ENCODE assay signal across 23 mouse cellular contexts in genomic region chr2:106873166-106873565, GRCm38 (mm10).
"Had no signal": no experiment of that assay in that cellular context is flagged by ENCODE, and none has a peak within 500 bp of the region (broad histone marks: within the 10 kb centered on the region; RNA-seq: fewer than 3 reads in every experiment).

No protein-coding gene starts in this region.

- H3K27me3 ChIP-seq: kidney, embryonic 15.5 days; limb, embryonic 13.5 days; liver, embryonic 12.5 days; liver, embryonic 15.5 days; lung, embryonic 15.5 days; megakaryocyte, embryonic 14.5 days; midbrain, embryonic 13.5 days had no signal

- H3K4me1 ChIP-seq: limb, embryonic 13.5 days; liver, embryonic 12.5 days; liver, embryonic 15.5 days; lung, embryonic 15.5 days; megakaryocyte, embryonic 14.5 days; midbrain, embryonic 10.5 days; midbrain, embryonic 13.5 days had no signal

- H3K9ac ChIP-seq: kidney, embryonic 15.5 days; limb, embryonic 13.5 days; liver, embryonic 12.5 days; liver, embryonic 15.5 days; lung, embryonic 15.5 days; midbrain, embryonic 13.5 days had no signal

- H3K4me2 ChIP-seq: kidney, embryonic 15.5 days; limb, embryonic 13.5 days; liver, embryonic 12.5 days; liver, embryonic 15.5 days; lung, embryonic 15.5 days; midbrain, embryonic 13.5 days had no signal

- H3K9me3 ChIP-seq: kidney, embryonic 15.5 days; limb, embryonic 13.5 days; liver, embryonic 12.5 days; liver, embryonic 15.5 days; lung, embryonic 15.5 days; midbrain, embryonic 10.5 days; midbrain, embryonic 13.5 days had no signal

- H3K4me3 ChIP-seq: kidney, embryonic 15.5 days; left cerebral cortex, adult 2 months; limb, embryonic 13.5 days; liver, embryonic 12.5 days; liver, embryonic 15.5 days; lung, embryonic 15.5 days; megakaryocyte, embryonic 14.5 days; midbrain, embryonic 10.5 days; midbrain, embryonic 13.5 days; myocyte had no signal

- ATAC-seq: liver, embryonic 12.5 days; midbrain, embryonic 13.5 days; midbrain, embryonic 16.5 days had no signal

- DNase-seq: kidney, adult 11 months; kidney, adult 8-10 months; kidney, postnatal 10 days; kidney, postnatal 36 days; layer of hippocampus, postnatal 36 days; left cerebral cortex, postnatal 4 days; liver; lung, adult 18-20 months; lung, postnatal 10 days; lung, postnatal 36 days; thymus, adult 18-20 months; thymus, postnatal 36 days had no signal

- H3K36me3 ChIP-seq: kidney, embryonic 15.5 days; liver, embryonic 12.5 days; liver, embryonic 15.5 days; lung, embryonic 15.5 days had no signal

- H3K27ac ChIP-seq: kidney, embryonic 15.5 days; left cerebral cortex, adult 2 months; limb, embryonic 13.5 days; liver, embryonic 12.5 days; liver, embryonic 15.5 days; lung, embryonic 15.5 days; midbrain, embryonic 10.5 days; midbrain, embryonic 13.5 days had no signal
